In the genomic region with DNA sequence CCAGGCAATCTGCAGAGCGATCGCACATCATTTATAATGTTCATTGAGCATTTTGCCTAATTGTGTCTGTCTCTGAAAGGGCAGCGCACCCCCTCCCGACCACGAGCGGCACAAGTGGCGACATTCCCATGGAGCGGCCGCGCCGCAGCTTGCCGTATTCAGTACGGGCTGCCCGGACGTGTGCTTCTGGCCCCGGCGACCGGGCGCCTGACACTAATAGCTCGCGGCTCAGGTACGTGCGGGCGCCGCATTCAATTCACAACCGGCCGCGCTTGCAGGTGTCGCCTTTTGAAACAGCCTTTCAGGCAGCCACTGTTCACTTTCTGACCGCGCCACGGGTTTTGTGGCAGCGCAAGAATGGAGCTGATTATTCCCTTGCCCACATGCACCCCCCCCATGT, we compare ENCODE assay signal across 11 mouse cellular contexts. TPM values are rescaled to one million over a fixed set of nuclear protein-coding genes. Genes with fewer than 3 reads are reported as not detected.
A peak's percentile ranks its signal among the peaks of the same experiment; 100 is the strongest.
DNase-seq lines count a peak whose midpoint lies in the region; ATAC-seq and TF ChIP-seq lines count a peak whose summit lies in the region.
"Had no signal": no experiment of that assay in that cellular context is flagged by ENCODE, and none has a peak within 500 bp of the region (broad histone marks: within the 10 kb centered on the region; RNA-seq: fewer than 3 reads in every experiment).

No protein-coding gene starts in this region.

- ATAC-seq in intestine, embryonic 14.5 days (replicated peaks; ENCODE audit: low FRiP score, low TSS enrichment, low read depth) = no peak
- no peak for ATAC-seq in intestine, postnatal 0 days
- peak; percentile 65 for ATAC-seq in hindbrain, embryonic 12.5 days (ENCODE audit: low FRiP score)

- no peak overlapping the region for H3K9ac ChIP-seq in intestine, embryonic 14.5 days (ENCODE audit: low read length)
- H3K9ac ChIP-seq in intestine, postnatal 0 days (ENCODE audit: low read depth, low read length) = no peak overlapping the region
- no peak overlapping the region for H3K9ac ChIP-seq in hindbrain, embryonic 12.5 days
- H3K9ac ChIP-seq: liver, embryonic 15.5 days had no signal

- no peaks in the 10 kb centered on the region for H3K9me3 ChIP-seq in intestine, embryonic 14.5 days (ENCODE audit: control insufficient read depth, low read length)
- H3K9me3 ChIP-seq in intestine, postnatal 0 days (ENCODE audit: control insufficient read depth) = no peaks in the 10 kb centered on the region
- H3K9me3 ChIP-seq in hindbrain, embryonic 12.5 days (replicated peaks) = no peaks in the 10 kb centered on the region
- H3K9me3 ChIP-seq: liver, embryonic 15.5 days had no signal

- H3K4me1 ChIP-seq in intestine, embryonic 14.5 days (replicated peaks; ENCODE audit: control insufficient read depth, insufficient read depth, low read length) = no peaks in the 10 kb centered on the region
- no peaks in the 10 kb centered on the region for H3K4me1 ChIP-seq in intestine, postnatal 0 days (replicated peaks; ENCODE audit: control insufficient read depth, insufficient read depth, low read length)
- peaks cover 27% of the 10 kb centered on the region for H3K4me1 ChIP-seq in hindbrain, embryonic 12.5 days
- H3K4me1 ChIP-seq: liver, embryonic 15.5 days had no signal

- H3K36me3 ChIP-seq in intestine, embryonic 14.5 days (ENCODE audit: control insufficient read depth, insufficient read depth, low read length) = no peaks in the 10 kb centered on the region
- no peaks in the 10 kb centered on the region for H3K36me3 ChIP-seq in intestine, postnatal 0 days (ENCODE audit: control insufficient read depth, insufficient read depth)
- H3K36me3 ChIP-seq in hindbrain, embryonic 12.5 days = no peaks in the 10 kb centered on the region
- H3K36me3 ChIP-seq: G1E; liver, embryonic 15.5 days had no signal

- no peak overlapping the region for H3K27ac ChIP-seq in intestine, embryonic 14.5 days (ENCODE audit: low read depth)
- no peak overlapping the region for H3K27ac ChIP-seq in intestine, postnatal 0 days (ENCODE audit: low read depth, low read length)
- no peak overlapping the region for H3K27ac ChIP-seq in hindbrain, embryonic 12.5 days
- H3K27ac ChIP-seq: liver, embryonic 15.5 days had no signal

- H3K27me3 ChIP-seq in intestine, embryonic 14.5 days (replicated peaks; ENCODE audit: control insufficient read depth, insufficient read depth, low read length) = peaks cover 83% of the 10 kb centered on the region
- H3K27me3 ChIP-seq in intestine, postnatal 0 days (replicated peaks; ENCODE audit: control insufficient read depth, insufficient read depth, low read length) = peaks cover 61% of the 10 kb centered on the region
- H3K27me3 ChIP-seq in hindbrain, embryonic 12.5 days = peaks cover 93% of the 10 kb centered on the region

- no peak for TF ChIP-seq CTCF in intestine, postnatal 0 days (IDR thresholded peaks at IDR 0.05; ENCODE audit: low read depth)

- no peak for DNase-seq in intestine, embryonic 14.5 days (ENCODE audit: low spot score)
- DNase-seq in embryo, embryonic 11 days = peak; percentile 71
- peak; percentile 53 for DNase-seq in neural tube, embryonic 10.5 days (ENCODE audit: extremely low spot score, low spot score)
- no peak for DNase-seq in layer of hippocampus, adult 8-10 months (ENCODE audit: low spot score in 2 of 2)
- DNase-seq in T-cell, adult 2 months (ENCODE audit: low spot score) = no peak
- no peak for DNase-seq in cerebellum, adult 9-11 months
- DNase-seq: gastrocnemius, postnatal 10 days had no signal

- H3K4me2 ChIP-seq in intestine, embryonic 14.5 days (ENCODE audit: low read length) = peak overlapping the region; percentile 22
- H3K4me2 ChIP-seq in intestine, postnatal 0 days (replicated peaks; ENCODE audit: low read depth) = no peak overlapping the region
- peak overlapping the region; percentile 46 for H3K4me2 ChIP-seq in hindbrain, embryonic 12.5 days (replicated peaks)
- H3K4me2 ChIP-seq: liver, embryonic 15.5 days had no signal

- WGBS in intestine, embryonic 14.5 days = under 1% methylated on average over 33 of the region's 33 CpGs
- WGBS in intestine, postnatal 0 days = under 1% methylated on average over 33 of the region's 33 CpGs
- under 1% methylated on average over 33 of the region's 33 CpGs for whole genome bisulfite sequencing in hindbrain, embryonic 12.5 days

- no peak overlapping the region for H3K4me3 ChIP-seq in intestine, embryonic 14.5 days (ENCODE audit: low read depth, low read length)
- H3K4me3 ChIP-seq in intestine, postnatal 0 days (ENCODE audit: low read depth, low read length) = no peak overlapping the region
- peak overlapping the region; percentile 21 for H3K4me3 ChIP-seq in hindbrain, embryonic 12.5 days
- H3K4me3 ChIP-seq: liver, embryonic 15.5 days had no signal

RNA-seq across cellular contexts. Expression of a gene that starts 14.7 kb away (rescaled TPM):
- 7.3 TPM in 1 of 2 replicates, not detected in the other for polyA plus RNA-seq in intestine, embryonic 14.5 days (2014; fragmentation: Nextera tagmentation; extraction: Ambion mirVana)
- not detected in 2 replicates for polyA plus RNA-seq in intestine, postnatal 0 days (2015; fragmentation: Nextera tagmentation; extraction: Ambion mirVana)
- 6.3 and 7.1 TPM in 2 replicates for polyA plus RNA-seq in hindbrain, embryonic 12.5 days (2016; fragmentation: Nextera tagmentation; extraction: Ambion mirVana)
- not detected for total RNA-seq in layer of hippocampus, adult 8-10 months (2022)
- total RNA-seq: G1E; gastrocnemius, postnatal 10 days had no signal
- polyA plus RNA-seq: G1E; liver, embryonic 15.5 days had no signal

RNA-seq across cellular contexts. Expression of a gene that starts 59.5 kb away (rescaled TPM):
- 18.9 and 19.2 TPM in 2 replicates for polyA plus RNA-seq in intestine, embryonic 14.5 days (2014; fragmentation: Nextera tagmentation; extraction: Ambion mirVana)
- polyA plus RNA-seq in intestine, postnatal 0 days (2015; fragmentation: Nextera tagmentation; extraction: Ambion mirVana) = 8.3 TPM in 2 replicates
- polyA plus RNA-seq in hindbrain, embryonic 12.5 days (2016; fragmentation: Nextera tagmentation; extraction: Ambion mirVana) = 14.8 and 15.6 TPM in 2 replicates
- total RNA-seq in layer of hippocampus, adult 8-10 months (2022) = 10 to 100 TPM; 28.2 to 33.5 (median 29.8) TPM
- total RNA-seq: G1E had no signal
- polyA plus RNA-seq: G1E had no signal

Comparison
In these comparisons a context has a peak if more than half of its experiments do, and no peak if none do; other contexts are left out.
1. DNase-seq: peak in embryo, embryonic 11 days (single experiment) and neural tube, embryonic 10.5 days (single experiment); none in intestine, embryonic 14.5 days (single experiment), layer of hippocampus, adult 8-10 months (0 of 2), T-cell, adult 2 months (single experiment) and cerebellum, adult 9-11 months (single experiment).